Mouse (Mus musculus): ENCODE data around the gene Fetub. TPM values are rescaled to one million over a fixed set of nuclear protein-coding genes. Genes with fewer than 3 reads are reported as not detected.
"Not testable (repeated sequence)": the region's sequence is repeated elsewhere in the genome, so short reads cannot be mapped to it uniquely, and the experiment has no call there.

Fetub gene
- polyA plus RNA-seq, 1 experiment from 2014 or later = not detected

- not testable (repeated sequence) for H3K9me3 ChIP-seq (ENCODE audit: control insufficient read depth, low read length); ATAC-seq (replicated peaks; ENCODE audit: low FRiP score, low TSS enrichment, low read depth)
These were observed 23.8 kb downstream of the Fetub start for GRCm38 (mm10) chr16:22941825-22942476.

GRCm38 (mm10) chr16:22947371-22947770, 29.2 kb downstream of the Fetub start:
- Histone ChIP-seq H3K9me3 (ENCODE audit: control insufficient read depth, low read length) (no peaks in the 10 kb centered on the region), H3K4me3 (ENCODE audit: low read depth, low read length) (no peak overlapping the region), H3K9ac (ENCODE audit: low read length) (no peak overlapping the region), H3K36me3 (ENCODE audit: control insufficient read depth, insufficient read depth, low read length) (no peaks in the 10 kb centered on the region), H3K27me3 (replicated peaks; ENCODE audit: control insufficient read depth, insufficient read depth, low read length) (no peaks in the 10 kb centered on the region), H3K4me2 (ENCODE audit: low read length) (no peak overlapping the region), H3K27ac (ENCODE audit: low read depth) (no peak overlapping the region), H3K4me1 (replicated peaks; ENCODE audit: control insufficient read depth, insufficient read depth, low read length) (no peaks in the 10 kb centered on the region)
- ATAC-seq (replicated peaks; ENCODE audit: low FRiP score, low TSS enrichment, low read depth) (no peak), DNase-seq (ENCODE audit: low spot score) (no peak)
- 80% methylated on average over 2 of the region's 2 CpGs for WGBS

More at GRCm38 (mm10) chr16:22941825-22942476, 23.8 kb downstream of the Fetub start:
- not testable (repeated sequence) for H3K4me3 ChIP-seq (ENCODE audit: low read depth, low read length); H3K4me2 ChIP-seq (ENCODE audit: low read length); H3K4me1 ChIP-seq (replicated peaks; ENCODE audit: control insufficient read depth, insufficient read depth, low read length); H3K36me3 ChIP-seq (ENCODE audit: control insufficient read depth, insufficient read depth, low read length); H3K27me3 ChIP-seq (replicated peaks; ENCODE audit: control insufficient read depth, insufficient read depth, low read length); H3K9ac ChIP-seq (ENCODE audit: low read length); H3K27ac ChIP-seq (ENCODE audit: low read depth); DNase-seq (ENCODE audit: low spot score)

- 92% methylated on average over 6 of the region's 6 CpGs for WGBS
These were observed 32.8 kb downstream of the Fetub start, which contains the start of gene Hrg for GRCm38 (mm10) chr16:22950840-22951395. Gene Hrg, plus strand, starts transcription at chr16:22951072.

GRCm38 (mm10) chr16:22953069-22953468, 34.9 kb downstream of the Fetub start:
- no peaks in the 10 kb centered on the region for H3K9me3 ChIP-seq (ENCODE audit: control insufficient read depth, low read length)
- WGBS = 35% methylated on average over 4 of the region's 4 CpGs
- H3K9ac ChIP-seq (ENCODE audit: low read length) = no peak overlapping the region
- DNase-seq (ENCODE audit: low spot score) (no peak), ATAC-seq (replicated peaks; ENCODE audit: low FRiP score, low TSS enrichment, low read depth) (no peak)
- no peak overlapping the region for H3K4me3 ChIP-seq (ENCODE audit: low read depth, low read length)
- no peak overlapping the region for H3K27ac ChIP-seq (ENCODE audit: low read depth)
- no peaks in the 10 kb centered on the region for H3K4me1 ChIP-seq (replicated peaks; ENCODE audit: control insufficient read depth, insufficient read depth, low read length)
- no peaks in the 10 kb centered on the region for H3K36me3 ChIP-seq (ENCODE audit: control insufficient read depth, insufficient read depth, low read length)
- no peak overlapping the region for H3K4me2 ChIP-seq (ENCODE audit: low read length)
- H3K27me3 ChIP-seq (replicated peaks; ENCODE audit: control insufficient read depth, insufficient read depth, low read length) = no peaks in the 10 kb centered on the region

More at GRCm38 (mm10) chr16:22950840-22951395, 32.8 kb downstream of the Fetub start, which contains the start of gene Hrg:
- Histone ChIP-seq H3K27ac (ENCODE audit: low read depth) (no peak within 1 kb of the TSS), H3K4me1 (replicated peaks; ENCODE audit: control insufficient read depth, insufficient read depth, low read length) (no peaks in the 10 kb centered on the region), H3K4me3 (ENCODE audit: low read depth, low read length) (no peak within 1 kb of the TSS), H3K9ac (ENCODE audit: low read length) (no peak within 1 kb of the TSS), H3K9me3 (ENCODE audit: control insufficient read depth, low read length) (no peaks in the 10 kb centered on the region), H3K27me3 (replicated peaks; ENCODE audit: control insufficient read depth, insufficient read depth, low read length) (no peaks in the 10 kb centered on the region), H3K36me3 (ENCODE audit: control insufficient read depth, insufficient read depth, low read length) (no peaks in the 10 kb centered on the region), H3K4me2 (ENCODE audit: low read length) (no peak within 1 kb of the TSS)
- ATAC-seq (replicated peaks; ENCODE audit: low FRiP score, low TSS enrichment, low read depth) = no peak
- DNase-seq (ENCODE audit: low spot score) = no peak

- H3K4me3 ChIP-seq (ENCODE audit: low read depth, low read length) = no peak overlapping the region
- no peaks in the 10 kb centered on the region for H3K9me3 ChIP-seq (ENCODE audit: control insufficient read depth, low read length)
- no peaks in the 10 kb centered on the region for H3K27me3 ChIP-seq (replicated peaks; ENCODE audit: control insufficient read depth, insufficient read depth, low read length)
- H3K9ac ChIP-seq (ENCODE audit: low read length) = no peak overlapping the region
- no peaks in the 10 kb centered on the region for H3K36me3 ChIP-seq (ENCODE audit: control insufficient read depth, insufficient read depth, low read length)
- ATAC-seq (replicated peaks; ENCODE audit: low FRiP score, low TSS enrichment, low read depth) (no peak), DNase-seq (ENCODE audit: low spot score) (no peak)
- no peak overlapping the region for H3K4me2 ChIP-seq (ENCODE audit: low read length)
- 69% methylated on average over 13 of the region's 13 CpGs for WGBS
- H3K27ac ChIP-seq (ENCODE audit: low read depth) = no peak overlapping the region
- H3K4me1 ChIP-seq (replicated peaks; ENCODE audit: control insufficient read depth, insufficient read depth, low read length) = no peaks in the 10 kb centered on the region
These were observed 37.4 kb downstream of the Fetub start for GRCm38 (mm10) chr16:22955397-22956084.

GRCm38 (mm10) chr16:22956085-22956439, 37.9 kb downstream of the Fetub start:
- no peaks in the 10 kb centered on the region for H3K36me3 ChIP-seq (ENCODE audit: control insufficient read depth, insufficient read depth, low read length)
- no peak overlapping the region for H3K4me3 ChIP-seq (ENCODE audit: low read depth, low read length)
- no peak overlapping the region for H3K4me2 ChIP-seq (ENCODE audit: low read length)
- no peak overlapping the region for H3K9ac ChIP-seq (ENCODE audit: low read length)
- ATAC-seq (replicated peaks; ENCODE audit: low FRiP score, low TSS enrichment, low read depth) = no peak
- no peak for DNase-seq (ENCODE audit: low spot score)
- no peaks in the 10 kb centered on the region for H3K9me3 ChIP-seq (ENCODE audit: control insufficient read depth, low read length)
- WGBS = 87% methylated on average over 11 of the region's 11 CpGs
- no peaks in the 10 kb centered on the region for H3K27me3 ChIP-seq (replicated peaks; ENCODE audit: control insufficient read depth, insufficient read depth, low read length)
- H3K4me1 ChIP-seq (replicated peaks; ENCODE audit: control insufficient read depth, insufficient read depth, low read length) = no peaks in the 10 kb centered on the region
- H3K27ac ChIP-seq (ENCODE audit: low read depth) = no peak overlapping the region

- Histone ChIP-seq H3K9me3 (ENCODE audit: control insufficient read depth, low read length) (no peaks in the 10 kb centered on the region), H3K4me2 (ENCODE audit: low read length) (no peak overlapping the region), H3K36me3 (ENCODE audit: control insufficient read depth, insufficient read depth, low read length) (no peaks in the 10 kb centered on the region), H3K27me3 (replicated peaks; ENCODE audit: control insufficient read depth, insufficient read depth, low read length) (no peaks in the 10 kb centered on the region), H3K27ac (ENCODE audit: low read depth) (no peak overlapping the region), H3K4me1 (replicated peaks; ENCODE audit: control insufficient read depth, insufficient read depth, low read length) (no peaks in the 10 kb centered on the region), H3K9ac (ENCODE audit: low read length) (no peak overlapping the region), H3K4me3 (ENCODE audit: low read depth, low read length) (no peak overlapping the region)
- DNase-seq (ENCODE audit: low spot score) (no peak), ATAC-seq (replicated peaks; ENCODE audit: low FRiP score, low TSS enrichment, low read depth) (no peak)
- WGBS = 93% methylated on average over 8 of the region's 8 CpGs
These were observed 42.9 kb downstream of the Fetub start for GRCm38 (mm10) chr16:22961073-22961472.

GRCm38 (mm10) chr16:22962256-22962655, 44.1 kb downstream of the Fetub start:
- DNase-seq (ENCODE audit: low spot score) (no peak), ATAC-seq (replicated peaks; ENCODE audit: low FRiP score, low TSS enrichment, low read depth) (no peak)
- no peak overlapping the region for H3K4me3 ChIP-seq (ENCODE audit: low read depth, low read length)
- no peaks in the 10 kb centered on the region for H3K27me3 ChIP-seq (replicated peaks; ENCODE audit: control insufficient read depth, insufficient read depth, low read length)
- no peak overlapping the region for H3K9ac ChIP-seq (ENCODE audit: low read length)
- no peaks in the 10 kb centered on the region for H3K36me3 ChIP-seq (ENCODE audit: control insufficient read depth, insufficient read depth, low read length)
- WGBS = 78% methylated on average over 5 of the region's 5 CpGs
- no peaks in the 10 kb centered on the region for H3K4me1 ChIP-seq (replicated peaks; ENCODE audit: control insufficient read depth, insufficient read depth, low read length)
- no peak overlapping the region for H3K4me2 ChIP-seq (ENCODE audit: low read length)
- H3K9me3 ChIP-seq (ENCODE audit: control insufficient read depth, low read length) = no peaks in the 10 kb centered on the region
- H3K27ac ChIP-seq (ENCODE audit: low read depth) = no peak overlapping the region
